Mouse (Mus musculus) liver, embryonic 14.5 days (tissue): ENCODE results near the gene Ehbp1.

Source experiments
- CTCF ChIP-seq: IDR thresholded peaks from 2 replicates; pipeline ENCODE4 v1.5.1; 2016; ENCODE audit warnings: antibody characterized with exemption, low read depth, control low read depth
- EP300 ChIP-seq: IDR thresholded peaks from 2 replicates; pipeline ENCODE4 v1.6.1; 2016; ENCODE audit warnings: antibody characterized with exemption, low read depth

- TF ChIP-seq CTCF (no peak), EP300 (no peak)
These were observed 12.0 kb upstream of the Ehbp1 start for GRCm38 (mm10) chr11:22353962-22354621.
